Mouse (Mus musculus) limb, embryonic 14.5 days (tissue): Measurements from ENCODE around the gene Smg7. TPM values are rescaled to one million over a fixed set of nuclear protein-coding genes. Genes with fewer than 3 reads are reported as not detected.

ENCODE experiments used
- ATAC-seq: fragments of 200-750 bp; cut with Nextera tagmentation; 2 replicates; pipeline ENCODE4 v1.8.0; 2017; ENCODE audit warnings: low read depth, moderate number of reproducible peaks, moderate TSS enrichment; ENCODE audit not compliant: low FRiP score
- DNase-seq: peaks from one replicate; pipeline ENCODE4 v3.0.0-alpha.2; 2015; ENCODE audit warnings: low spot score
- H3K27ac ChIP-seq: fragments of 300-500 bp; sonication (generic); replicated peaks from 2 replicates; pipeline ENCODE4 v1.5.1; 2014; ENCODE audit warnings: low read depth, mild to moderate bottlenecking, low read length, moderate library complexity, mixed read lengths
- H3K27me3 ChIP-seq: fragments of 300-500 bp; sonication (generic); 2 replicates; pipeline ENCODE4 v1.6.1; 2014; ENCODE audit warnings: low read length, mixed read lengths; ENCODE audit not compliant: control insufficient read depth, insufficient read depth
- H3K36me3 ChIP-seq: fragments of 300-500 bp; sonication (generic); 2 replicates; pipeline ENCODE4 v1.6.1; 2014; ENCODE audit warnings: mild to moderate bottlenecking, low read length, moderate library complexity, mixed read lengths; ENCODE audit not compliant: control insufficient read depth, insufficient read depth
- H3K4me1 ChIP-seq: fragments of 300-500 bp; sonication (generic); 2 replicates; pipeline ENCODE4 v1.6.1; 2014; ENCODE audit warnings: antibody characterized with exemption, low read length, mixed read lengths; ENCODE audit not compliant: control insufficient read depth, insufficient read depth
- H3K4me2 ChIP-seq: fragments of 300-500 bp; sonication (generic); replicated peaks from 2 replicates; pipeline ENCODE4 v1.6.1; 2014; ENCODE audit warnings: low read depth, mild to moderate bottlenecking, low read length, moderate library complexity; ENCODE audit not compliant: severe bottlenecking
- H3K4me3 ChIP-seq: fragments of 300-500 bp; sonication (generic); replicated peaks from 2 replicates; pipeline ENCODE4 v1.5.1; 2014; ENCODE audit warnings: low read length
- H3K9ac ChIP-seq: fragments of 300-500 bp; sonication (generic); 2 replicates; pipeline ENCODE4 v1.6.1; 2014; ENCODE audit warnings: mild to moderate bottlenecking, low read depth, low read length, moderate library complexity; ENCODE audit not compliant: severe bottlenecking
- H3K9me3 ChIP-seq: fragments of 300-500 bp; sonication (generic); 2 replicates; pipeline ENCODE4 v1.6.1; 2016; ENCODE audit warnings: low read length; ENCODE audit not compliant: control insufficient read depth
- POLR2A ChIP-seq: fragments of 200-500 bp; IDR thresholded peaks from 2 replicates; pipeline ENCODE4 v1.8.0; 2012; ENCODE audit warnings: inconsistent platforms, mild to moderate bottlenecking, moderate library complexity, borderline replicate concordance; ENCODE audit not compliant: insufficient read depth, insufficient read length; ENCODE audit errors: extremely low read depth
- WGBS: fragments of 180-500 bp; shearing (Covaris S2); extraction: QIAGEN DNeasy Blood & Tissue Kit; methylation state at CpG from one replicate; pipeline ENCODE4 v1.1.7; 2014; 5-methylcytosine and 5-hydroxymethylcytosine counted together
- polyA plus RNA-seq, 2 experiments: library from polyadenylated mRNA; depleted of rRNA in 1 of 2; stranded (reverse) in 1 of 2; unstranded in 1 of 2; fragments of >200 nt; fragmentation: Nextera tagmentation in 1 of 2; extraction: Ambion mirVana in 1 of 2; gene quantifications; 2 replicates each; pipeline versions ENCODE4 v1.2.1 to v1.2.3; 2012 to 2014

Gene Smg7
- polyA plus RNA-seq, 2 experiments: 30.0 to 37.3 TPM

- H3K9ac ChIP-seq: no peak overlapping the region
- no peaks in the 10 kb centered on the region for H3K9me3 ChIP-seq
- no peaks in the 10 kb centered on the region for H3K36me3 ChIP-seq
- no peak overlapping the region for H3K4me3 ChIP-seq
- TF ChIP-seq POLR2A: no peak
- no peak overlapping the region for H3K27ac ChIP-seq
- H3K27me3 ChIP-seq: no peaks in the 10 kb centered on the region
- H3K4me2 ChIP-seq: no peak overlapping the region
- DNase-seq (no peak), ATAC-seq (no peak)
- 70% methylated on average over 9 of the region's 9 CpGs for WGBS
- 0 out of 2 replicates have a peak, but pooled peaks cover 2% of the 10 kb centered on the region for H3K4me1 ChIP-seq
These were observed 104.3 kb downstream of the Smg7 start for GRCm38 (mm10) chr1:152798125-152798524.

- ATAC-seq (no peak), DNase-seq (no peak)
- Histone ChIP-seq H3K4me3 (no peak overlapping the region), H3K27me3 (no peaks in the 10 kb centered on the region), H3K27ac (no peak overlapping the region), H3K4me1 (0 out of 2 replicates have a peak, but pooled peaks cover 2% of the 10 kb centered on the region), H3K36me3 (no peaks in the 10 kb centered on the region), H3K9me3 (no peaks in the 10 kb centered on the region), H3K4me2 (no peak overlapping the region), H3K9ac (no peak overlapping the region)
- whole genome bisulfite sequencing: 81% methylated on average over 8 of the region's 8 CpGs
- no peak for TF ChIP-seq POLR2A
These were observed 105.7 kb downstream of the Smg7 start for GRCm38 (mm10) chr1:152796683-152797263.

GRCm38 (mm10) chr1:152795688-152796255, 106.7 kb downstream of the Smg7 start:
- 0 out of 2 replicates have a peak, but pooled peaks cover 2% of the 10 kb centered on the region for H3K4me1 ChIP-seq
- no peaks in the 10 kb centered on the region for H3K27me3 ChIP-seq
- TF ChIP-seq POLR2A: no peak
- no peaks in the 10 kb centered on the region for H3K36me3 ChIP-seq
- H3K9me3 ChIP-seq: no peaks in the 10 kb centered on the region
- 77% methylated on average over 8 of the region's 8 CpGs for WGBS
- DNase-seq: no peak
- ATAC-seq: no peak
- no peak overlapping the region for H3K27ac ChIP-seq
- H3K9ac ChIP-seq: no peak overlapping the region
- no peak overlapping the region for H3K4me2 ChIP-seq
- no peak overlapping the region for H3K4me3 ChIP-seq

GRCm38 (mm10) chr1:152793495-152794130, 108.8 kb downstream of the Smg7 start:
- Histone ChIP-seq H3K4me2 (no peak overlapping the region), H3K4me1 (no peaks in the 10 kb centered on the region), H3K27me3 (no peaks in the 10 kb centered on the region), H3K27ac (no peak overlapping the region), H3K9me3 (no peaks in the 10 kb centered on the region), H3K4me3 (no peak overlapping the region), H3K36me3 (no peaks in the 10 kb centered on the region), H3K9ac (no peak overlapping the region)
- WGBS: 59% methylated on average over 6 of the region's 6 CpGs
- TF ChIP-seq POLR2A: no peak
- DNase-seq (no peak), ATAC-seq (no peak)

GRCm38 (mm10) chr1:152792736-152793494, 109.5 kb downstream of the Smg7 start:
- 0 out of 2 replicates have a peak, but pooled peaks have one; percentile 29 for ATAC-seq
- Histone ChIP-seq H3K4me2 (no peak overlapping the region), H3K9ac (no peak overlapping the region), H3K27ac (no peak overlapping the region; the same call in 1 of the 2 replicates), H3K27me3 (no peaks in the 10 kb centered on the region), H3K4me3 (no peak overlapping the region), H3K36me3 (no peaks in the 10 kb centered on the region), H3K9me3 (no peaks in the 10 kb centered on the region), H3K4me1 (no peaks in the 10 kb centered on the region)
- WGBS: 50% methylated on average over 12 of the region's 12 CpGs
- DNase-seq: peak; percentile 38
- no peak for TF ChIP-seq POLR2A
